Mouse (Mus musculus): ENCODE measurements around the gene Spic.
"Not testable (repeated sequence)": the region's sequence is repeated elsewhere in the genome, so short reads cannot be mapped to it uniquely, and the experiment has no call there.

The Spic gene

GRCm38 (mm10) chr10:88684925-88685324 is at the start of gene Spic:
TSS of gene Spic (minus strand) at chr10:88685015.
- DNase-seq (ENCODE audit: low read depth, low spot score) = no peak

DNA sequence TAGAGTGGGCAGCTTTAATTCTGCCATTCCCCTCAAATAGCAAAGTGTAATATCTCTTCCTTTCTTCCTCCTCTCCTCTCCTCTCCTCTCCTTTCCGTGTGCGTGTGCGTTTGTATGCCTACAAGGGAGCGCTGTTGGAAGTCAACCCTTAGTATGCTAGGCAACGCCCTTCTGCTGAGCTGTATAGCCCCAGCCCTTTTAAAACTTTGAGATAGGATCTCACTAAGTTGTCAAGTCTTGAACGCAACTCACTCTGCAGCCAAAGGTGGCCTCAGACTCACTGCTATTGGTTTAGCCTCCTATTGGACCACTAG is 47.5 kb upstream of the Spic start:
- no peak for DNase-seq (ENCODE audit: low read depth, low spot score)

GRCm38 (mm10) chr10:88731496-88732308 is 46.9 kb upstream of the Spic start:
- peak; percentile 28 for DNase-seq (ENCODE audit: low read depth, low spot score)

- DNase-seq (ENCODE audit: low read depth, low spot score) = peak; percentile 91
These were observed 46.0 kb upstream of the Spic start, which contains the start of gene Arl1 for GRCm38 (mm10) chr10:88730571-88731495. TSS of gene Arl1 (plus strand) at chr10:88730858.

DNA sequence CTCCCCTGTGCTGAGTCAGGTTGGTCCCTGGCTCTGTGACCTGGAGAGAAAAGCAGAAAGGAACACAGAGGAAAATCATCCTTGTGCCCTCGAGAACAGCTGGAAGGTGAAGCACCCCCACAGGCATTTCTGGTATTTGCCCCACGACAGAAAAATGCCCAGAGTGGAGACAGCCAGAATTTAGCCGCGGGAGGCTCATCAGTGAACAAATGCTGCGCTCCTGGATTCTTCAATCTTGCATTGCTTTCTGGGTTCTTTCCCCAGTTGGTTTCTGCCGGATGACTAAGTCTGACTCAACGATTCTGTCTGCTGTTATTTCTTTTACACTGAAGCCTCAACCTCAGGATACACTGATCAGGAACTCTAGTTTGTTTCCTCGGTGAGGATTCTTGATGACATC is 43.4 kb upstream of the Spic start:
- no peak for DNase-seq (ENCODE audit: low read depth, low spot score)

GRCm38 (mm10) chr10:88727128-88727527 is 42.3 kb upstream of the Spic start:
- DNase-seq (ENCODE audit: low read depth, low spot score) = peak; percentile 50

GRCm38 (mm10) chr10:88725343-88725742 is 40.5 kb upstream of the Spic start:
- DNase-seq (ENCODE audit: low read depth, low spot score) = no peak

- no peak for DNase-seq (ENCODE audit: low read depth, low spot score)
These were observed 34.8 kb upstream of the Spic start for GRCm38 (mm10) chr10:88719618-88720017.

GRCm38 (mm10) chr10:88717756-88718025 is 32.9 kb upstream of the Spic start:
- no peak for DNase-seq (ENCODE audit: low read depth, low spot score)

GRCm38 (mm10) chr10:88716986-88717755 is 32.4 kb upstream of the Spic start:
- no peak for DNase-seq (ENCODE audit: low read depth, low spot score)

DNA sequence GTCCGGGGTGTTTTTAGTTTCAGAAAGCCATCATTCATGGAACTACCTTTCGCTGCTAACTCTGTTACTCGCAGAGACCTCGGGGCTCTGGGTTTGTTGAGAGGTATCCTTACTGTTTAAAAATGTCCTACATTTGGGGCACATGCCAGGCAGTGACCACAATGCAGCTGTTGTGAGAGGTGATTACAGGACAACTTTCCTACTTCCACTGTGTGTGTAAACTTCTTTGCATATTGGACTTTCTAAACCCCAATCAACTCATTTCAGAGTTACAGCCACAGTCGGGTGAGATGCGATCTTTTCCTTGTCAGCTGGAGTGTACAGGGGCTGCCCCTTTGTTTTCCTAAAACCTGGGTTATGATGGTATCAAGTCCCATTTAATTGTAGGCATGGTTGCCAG is 30.8 kb upstream of the Spic start:
- DNase-seq (ENCODE audit: low read depth, low spot score) = no peak

DNA sequence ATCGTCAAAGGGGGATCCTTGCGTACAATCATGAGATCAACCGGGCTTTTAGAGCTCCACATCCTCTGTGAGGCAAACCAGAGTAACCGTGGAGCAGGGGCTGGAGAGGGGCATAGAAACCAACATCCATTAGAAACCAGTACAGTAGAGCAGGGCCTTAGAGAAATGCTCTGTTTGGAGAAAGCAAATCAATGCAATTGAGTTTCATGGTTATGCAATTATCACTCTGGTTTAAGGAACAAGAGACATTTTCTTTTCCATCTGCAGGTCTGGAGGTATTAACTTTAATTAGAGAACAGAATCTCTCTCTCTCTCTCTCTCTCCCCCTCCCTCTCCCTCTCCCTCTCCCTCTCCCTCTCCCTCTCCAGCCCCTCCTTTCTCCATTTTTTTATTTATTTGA is 29.9 kb upstream of the Spic start:
- no peak for DNase-seq (ENCODE audit: low read depth, low spot score)

- no peak for DNase-seq (ENCODE audit: low read depth, low spot score)
These were observed 27.5 kb upstream of the Spic start for GRCm38 (mm10) chr10:88712359-88712758.

DNA sequence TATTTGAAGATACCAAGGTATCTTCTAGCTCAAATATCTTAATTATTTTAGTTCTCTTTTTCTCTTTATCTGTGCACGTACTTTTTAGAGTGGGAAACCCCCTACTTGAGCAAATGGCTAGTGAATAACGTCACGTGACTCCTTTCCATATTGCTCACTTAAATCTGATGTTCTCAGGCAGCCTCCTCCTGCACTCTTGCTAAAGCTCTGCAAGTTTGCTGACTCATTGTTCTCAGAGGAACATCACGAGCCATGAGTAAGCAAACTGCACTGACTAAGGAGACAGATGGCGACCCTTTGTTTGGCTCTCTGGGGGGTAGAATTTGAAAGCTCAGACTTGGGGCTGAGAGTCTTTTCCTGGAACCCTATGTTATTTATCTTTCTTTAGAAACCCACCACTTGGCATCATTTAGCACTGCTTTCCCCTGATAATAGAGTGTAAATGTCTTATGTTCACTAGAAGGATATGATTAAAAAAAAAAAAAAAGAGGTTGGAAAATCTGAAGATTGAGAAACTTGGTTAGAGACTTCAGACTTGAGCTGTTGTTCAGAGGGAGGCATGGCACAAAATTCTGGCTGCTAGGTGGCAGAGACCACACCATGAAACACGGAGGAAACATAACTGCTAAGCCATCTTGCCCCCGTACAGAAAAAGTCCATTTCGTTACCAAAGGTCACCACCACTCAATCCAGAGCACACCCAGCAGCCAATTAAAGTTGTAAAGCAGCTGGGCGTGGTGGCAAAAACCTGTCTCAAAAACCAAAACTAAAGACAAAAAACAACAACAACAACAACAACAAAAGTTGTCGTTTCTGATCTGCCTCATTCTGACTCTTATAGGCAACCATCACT is 24.1 kb upstream of the Spic start:
- no peak for DNase-seq (ENCODE audit: low read depth, low spot score)

GRCm38 (mm10) chr10:88700938-88701337 is 16.1 kb upstream of the Spic start:
- no peak for DNase-seq (ENCODE audit: low read depth, low spot score)

- no peak for DNase-seq (ENCODE audit: low read depth, low spot score)
These were observed 1.8 kb downstream of the Spic start for GRCm38 (mm10) chr10:88682904-88683563.

DNA sequence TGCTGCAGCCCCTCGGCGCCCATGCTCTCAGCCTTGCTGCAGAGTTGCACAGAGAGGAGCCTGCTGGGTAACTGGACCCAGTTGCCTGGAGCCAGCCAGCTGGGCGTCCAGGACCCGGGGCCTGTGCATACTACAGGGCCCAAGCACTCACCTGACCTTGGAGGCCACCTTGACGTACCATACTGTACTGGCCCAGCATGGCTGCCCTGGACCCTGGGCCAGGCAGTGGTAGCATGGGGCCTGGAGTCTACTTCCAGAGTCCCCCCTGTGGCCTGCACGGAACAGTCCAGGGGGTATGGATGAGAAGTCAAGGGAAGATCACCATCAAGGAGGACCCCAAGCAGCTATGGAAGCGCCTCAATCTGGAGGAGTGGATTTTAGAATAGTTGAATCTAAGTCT is 12.0 kb downstream of the Spic start:
- no peak for DNase-seq (ENCODE audit: low read depth, low spot score)

DNA sequence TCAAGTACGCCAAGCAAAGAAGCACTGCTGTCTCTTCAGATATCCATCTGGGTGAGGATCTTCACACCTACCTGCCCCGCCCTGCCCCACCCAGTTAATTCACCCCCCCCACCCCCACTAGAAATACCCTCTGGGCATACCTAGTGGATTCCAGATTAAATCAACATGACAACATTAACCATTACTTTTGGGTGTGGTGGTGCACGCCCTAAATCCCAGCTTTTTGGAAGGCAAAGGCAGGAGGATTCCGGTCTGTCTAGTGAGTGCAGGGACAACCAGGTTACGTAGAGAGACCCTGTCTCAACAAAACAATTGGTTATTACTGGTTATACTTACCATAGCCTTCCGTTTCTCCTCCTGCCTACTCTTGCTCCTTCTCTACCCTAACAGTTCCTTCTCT is 12.7 kb downstream of the Spic start:
- DNase-seq (ENCODE audit: low read depth, low spot score) = no peak

DNA sequence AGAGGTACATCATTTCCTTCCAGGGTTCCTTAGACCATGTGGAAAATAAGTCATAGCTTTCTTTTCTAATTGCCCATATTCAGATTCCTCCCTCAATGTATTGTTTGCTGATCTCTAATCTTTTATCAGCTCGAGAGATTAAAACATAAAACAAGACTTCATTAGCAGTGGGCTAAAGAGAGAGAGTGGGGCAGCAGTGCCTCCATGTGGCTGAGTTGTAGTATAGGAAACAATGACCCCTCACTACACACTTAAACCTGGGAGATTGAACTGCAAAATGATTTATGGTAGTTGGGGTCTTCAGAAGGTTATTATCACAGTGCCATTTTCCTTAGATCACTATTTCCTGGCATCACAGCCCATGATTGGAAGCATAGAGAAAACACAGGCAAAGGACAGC is 15.1 kb downstream of the Spic start:
- peak; percentile 6 for DNase-seq (ENCODE audit: low read depth, low spot score)

DNA sequence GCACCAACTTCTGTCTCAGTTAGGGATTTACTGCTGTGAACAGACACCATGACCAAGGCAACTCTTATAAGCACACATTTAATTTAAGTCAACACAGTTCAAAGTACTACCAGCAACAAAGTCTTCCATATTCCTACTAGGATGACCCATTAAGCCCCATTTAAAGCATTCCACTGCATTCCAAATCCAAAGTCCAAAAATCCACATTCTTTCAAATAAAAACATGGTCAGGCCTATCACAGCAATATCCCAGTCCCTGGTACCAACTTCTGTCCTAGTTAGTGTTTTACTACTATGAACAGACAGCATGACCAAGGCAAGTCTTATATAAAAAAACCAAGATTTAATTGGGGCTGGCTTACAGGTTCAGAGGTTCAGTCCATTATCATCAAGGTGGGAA is 21.0 kb downstream of the Spic start:
- not testable (repeated sequence) for DNase-seq (ENCODE audit: low read depth, low spot score)

- no peak for DNase-seq (ENCODE audit: low read depth, low spot score)
These were observed 25.9 kb downstream of the Spic start for GRCm38 (mm10) chr10:88658918-88659317.

Measured in mesoderm, embryonic 11.5 days (tissue).